Comparison of ENCODE assay signal across 8 mouse cellular contexts in genomic region chr14:75721977-75722563, GRCm38 (mm10). TPM values are rescaled to one million over a fixed set of nuclear protein-coding genes. Genes with fewer than 3 reads are reported as not detected.
DNase-seq lines count a peak whose midpoint lies in the region; ATAC-seq lines count a peak whose summit lies in the region.

No protein-coding gene starts in this region.

- peak; percentile 80; the same call in 1 of the 2 replicates for ATAC-seq in common myeloid progenitor, adult 5-6 weeks (replicated peaks; ENCODE audit: low read depth, poor library complexity, severe bottlenecking)

- intact Hi-C loops in heart, postnatal 14 days (cut with DNase I): loop anchor here (5.0 kb wide), 2 partner anchors 80 to 525 kb away; partner anchors contain the start of gene Erich6b

- DNase-seq in gastrocnemius, adult 18-20 months (ENCODE audit: low spot score): peak; percentile 57
- DNase-seq in gastrocnemius, postnatal 4 days (ENCODE audit: low spot score in 2 of 2): no peak
- DNase-seq in WW6 (ENCODE audit: low read depth, low spot score): peak; percentile 11
- DNase-seq in heart, postnatal 14 days: peak; percentile 42 to 72
- DNase-seq in layer of hippocampus, adult 8-10 months (ENCODE audit: low spot score in 2 of 2): peak; percentile 32 to 57
- DNase-seq in lung, postnatal 36 days: peak; percentile 71
- peak; percentile 80 to 82 for DNase-seq in right cerebral cortex, postnatal 10 days (ENCODE audit: low spot score in 2 of 2)

RNA-seq across cellular contexts. Expression of gene Cog3, which starts 32.2 kb away (rescaled TPM):
- total RNA-seq in gastrocnemius, adult 18-20 months (2021): 1 to 10 TPM; 7.3 to 8.1 TPM
- total RNA-seq in gastrocnemius, postnatal 4 days (2021): 10 to 100 TPM; 18.0 to 18.3 TPM
- 18.1 and 24.4 TPM in 2 replicates for total RNA-seq in common myeloid progenitor, adult 5-6 weeks (2017)
- 10 to 100 TPM; 13.6 to 14.3 TPM for total RNA-seq in heart, postnatal 14 days (2021)
- total RNA-seq in layer of hippocampus, adult 8-10 months (2022): 10 to 100 TPM; 25.6 to 29.1 (median 27.2) TPM

Comparison
In these comparisons a context has a peak if more than half of its experiments do, and no peak if none do; other contexts are left out.
1. DNase-seq: peak in gastrocnemius, adult 18-20 months (single experiment), WW6 (single experiment), heart, postnatal 14 days (2 of 2), layer of hippocampus, adult 8-10 months (2 of 2), lung, postnatal 36 days (single experiment) and right cerebral cortex, postnatal 10 days (2 of 2); none in gastrocnemius, postnatal 4 days (0 of 2).